Mouse (Mus musculus) intestine, postnatal 0 days (tissue): ENCODE measurements at regions not wholly inside any gene's neighbourhood (a gene's known extent, or its start where the extent isn't known, plus 50 kb on each side); places are given as distances from the start of the nearest gene placed in this dataset.
"Not testable (repeated sequence)": the region's sequence is repeated elsewhere in the genome, so short reads cannot be mapped to it uniquely, and the experiment has no call there.

ENCODE experiments used
- ATAC-seq: fragments of 200-750 bp; cut with Nextera tagmentation; 2 replicates; pipeline ENCODE4 v1.8.0; 2017; ENCODE audit warnings: mild to moderate bottlenecking, moderate TSS enrichment, moderate library complexity
- H3K27ac ChIP-seq: fragments of 300-500 bp; sonication (generic); 2 replicates; pipeline ENCODE4 v1.5.1; 2014; ENCODE audit warnings: mild to moderate bottlenecking, low read depth, low read length, moderate library complexity
- H3K27me3 ChIP-seq: fragments of 300-500 bp; sonication (generic); replicated peaks from 2 replicates; pipeline ENCODE4 v1.6.1; 2014; ENCODE audit warnings: low read length, mixed read lengths; ENCODE audit not compliant: control insufficient read depth, insufficient read depth
- H3K36me3 ChIP-seq: fragments of 300-500 bp; sonication (generic); 2 replicates; pipeline ENCODE4 v1.6.1; 2014; ENCODE audit warnings: mild to moderate bottlenecking, moderate library complexity; ENCODE audit not compliant: control insufficient read depth, insufficient read depth
- H3K4me1 ChIP-seq: fragments of 300-500 bp; sonication (generic); replicated peaks from 2 replicates; pipeline ENCODE4 v1.6.1; 2014; ENCODE audit warnings: antibody characterized with exemption, low read length, mixed read lengths; ENCODE audit not compliant: control insufficient read depth, insufficient read depth
- H3K4me2 ChIP-seq: fragments of 300-500 bp; sonication (generic); replicated peaks from 2 replicates; pipeline ENCODE4 v1.6.1; 2014; ENCODE audit warnings: low read depth, mild to moderate bottlenecking, moderate library complexity
- H3K4me3 ChIP-seq: fragments of 300-500 bp; sonication (generic); 2 replicates; pipeline ENCODE4 v1.5.1; 2014; ENCODE audit warnings: low read depth, low read length
- H3K9ac ChIP-seq: fragments of 300-500 bp; sonication (generic); 2 replicates; pipeline ENCODE4 v1.6.1; 2014; ENCODE audit warnings: mild to moderate bottlenecking, low read depth, low read length
- H3K9me3 ChIP-seq: fragments of 300-500 bp; sonication (generic); 2 replicates; pipeline ENCODE4 v1.6.1; 2016; ENCODE audit warnings: mixed run types; ENCODE audit not compliant: control insufficient read depth
- WGBS: fragments of 180-500 bp; shearing (Covaris S2); extraction: QIAGEN DNeasy Blood & Tissue Kit; methylation state at CpG from one replicate; pipeline ENCODE4 v1.1.7; 2014; 5-methylcytosine and 5-hydroxymethylcytosine counted together

GRCm38 (mm10) chr12:22156467-22157037 is 739.1 kb upstream of the Ywhaq start:
- not testable (repeated sequence) for H3K36me3 ChIP-seq
- H3K4me2 ChIP-seq = peak overlapping the region; percentile 51

GRCm38 (mm10) chr12:22155341-22155740 is 737.9 kb upstream of the Ywhaq start:
- not testable (repeated sequence) for H3K27me3 ChIP-seq, H3K4me1 ChIP-seq, H3K9ac ChIP-seq, ATAC-seq, H3K4me3 ChIP-seq, H3K9me3 ChIP-seq, H3K4me2 ChIP-seq, H3K36me3 ChIP-seq, H3K27ac ChIP-seq
- 78% methylated on average over 5 of the region's 8 CpGs for WGBS

More at GRCm38 (mm10) chr12:22156467-22157037, 739.1 kb upstream of the Ywhaq start:
- H3K4me1 ChIP-seq, H3K27me3 ChIP-seq, ATAC-seq, H3K4me3 ChIP-seq, H3K9me3 ChIP-seq, H3K27ac ChIP-seq, H3K9ac ChIP-seq: not testable (repeated sequence)
- WGBS = 5% methylated on average over 26 of the region's 47 CpGs
